Mouse (Mus musculus) thymus, postnatal 25 days (tissue): ENCODE results near the gene Kif21b.

Experiments used
- DNase-seq: peaks from one replicate; pipeline ENCODE4 v3.0.0; 2022

The Kif21b gene

GRCm38 (mm10) chr1:136161333-136161921, 30.2 kb downstream of the Kif21b start:
- DNase-seq: no peak

DNA sequence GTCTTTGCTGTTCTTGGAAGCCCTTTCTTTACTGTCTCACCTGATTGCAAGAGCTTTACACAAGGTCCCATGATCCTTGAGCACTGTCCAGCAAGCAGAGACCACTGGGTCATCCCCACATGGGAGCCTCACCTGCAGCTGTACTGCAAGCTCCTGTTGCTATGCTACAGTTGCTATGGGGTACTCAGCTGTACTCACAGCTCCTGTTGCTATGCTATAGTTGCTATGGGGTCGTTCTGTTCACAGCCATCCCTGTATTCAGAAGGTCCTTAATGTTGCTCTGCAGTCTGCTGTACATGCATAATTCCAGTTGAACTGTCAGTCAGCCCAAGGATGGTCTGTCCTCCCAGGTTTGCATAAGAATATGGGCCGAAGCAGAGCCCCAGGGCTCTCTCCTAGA, 34.2 kb downstream of the Kif21b start:
- no peak for DNase-seq

DNA sequence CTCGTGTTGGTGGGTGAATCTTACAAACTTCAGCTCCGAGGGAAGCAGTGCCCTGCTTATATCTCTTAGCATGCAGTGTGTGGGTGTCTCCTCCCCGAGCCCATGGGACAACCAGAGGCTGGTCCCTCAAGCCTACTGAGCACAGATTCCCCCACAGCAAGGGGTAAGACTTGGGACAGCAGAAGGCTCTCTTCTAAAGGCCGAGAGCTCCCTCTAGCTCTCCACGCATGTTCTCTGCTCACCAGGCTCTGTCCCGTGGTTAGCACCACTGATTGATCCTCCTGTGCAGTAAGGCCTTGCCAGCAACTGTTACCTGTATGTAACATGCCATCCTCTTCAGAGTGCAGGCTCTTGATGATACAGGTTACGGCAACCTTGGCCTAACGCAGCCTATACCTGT, 36.5 kb downstream of the Kif21b start:
- DNase-seq: peak; percentile 22

- peak; percentile 68 for DNase-seq
These were observed 38.9 kb downstream of the Kif21b start for GRCm38 (mm10) chr1:136170109-136170508.

DNA sequence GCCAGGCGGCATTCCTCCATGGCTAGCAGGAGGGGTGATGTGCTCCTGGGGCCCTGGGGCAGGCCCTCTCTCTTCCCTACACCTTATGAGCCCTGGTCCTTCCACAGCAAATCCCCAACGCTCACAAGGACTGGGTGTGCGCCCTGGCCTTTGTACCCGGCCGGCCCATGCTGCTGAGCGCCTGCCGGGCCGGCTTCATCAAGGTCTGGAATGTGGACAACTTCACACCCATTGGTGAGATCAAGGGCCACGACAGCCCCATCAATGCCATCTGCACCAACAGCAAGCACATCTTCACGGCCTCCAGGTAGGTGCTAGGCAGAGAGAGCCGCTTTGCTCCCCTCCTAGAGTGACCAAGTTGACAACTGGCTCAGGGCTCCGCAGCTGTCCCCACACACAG, 41.5 kb downstream of the Kif21b start:
- no peak for DNase-seq

- DNase-seq: peak; percentile 30
These were observed 43.0 kb downstream of the Kif21b start for GRCm38 (mm10) chr1:136174101-136174606.

- peak; percentile 62 for DNase-seq
These were observed 44.0 kb downstream of the Kif21b start for GRCm38 (mm10) chr1:136175183-136175582.

DNA sequence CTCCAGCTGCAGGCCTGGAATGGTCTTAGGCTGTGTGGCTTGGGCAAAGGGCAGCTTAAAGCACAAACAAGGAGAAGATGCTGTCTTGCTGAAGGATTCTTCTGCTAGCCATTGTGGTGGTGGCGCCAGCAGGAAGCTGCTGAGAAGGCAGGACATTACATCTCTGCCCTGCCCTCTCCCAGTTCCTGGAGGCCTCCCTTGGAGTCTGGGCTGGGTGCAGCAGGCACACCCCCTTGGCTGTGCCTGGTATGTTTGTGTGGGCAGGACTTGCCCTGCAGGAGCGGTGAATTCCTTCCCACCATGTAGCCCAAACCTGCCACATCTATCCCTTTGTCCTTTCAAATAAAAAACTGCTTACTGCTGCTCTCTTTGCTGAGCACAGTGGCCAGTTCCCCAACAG, 45.9 kb downstream of the Kif21b start:
- no peak for DNase-seq

DNA sequence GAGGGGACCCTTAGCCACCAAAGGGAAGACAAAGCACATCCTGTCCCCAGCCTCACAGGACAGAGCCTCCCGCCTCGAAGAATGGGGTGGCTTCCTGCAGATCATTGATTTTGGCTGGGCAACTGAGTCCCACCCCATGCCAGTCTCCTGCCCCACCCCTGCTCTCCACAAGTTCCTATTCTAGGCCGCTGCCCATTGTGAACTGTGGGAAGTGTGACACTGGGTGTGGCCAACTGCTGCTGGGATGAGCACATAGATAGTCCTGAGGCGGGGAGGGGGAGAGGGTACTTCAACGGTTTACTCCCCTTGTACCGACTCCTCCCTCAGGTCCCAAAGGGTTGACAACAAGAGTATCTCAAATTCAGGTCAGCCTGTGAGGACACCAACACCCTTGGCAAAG, 47.6 kb downstream of the Kif21b start:
- DNase-seq: no peak

DNA sequence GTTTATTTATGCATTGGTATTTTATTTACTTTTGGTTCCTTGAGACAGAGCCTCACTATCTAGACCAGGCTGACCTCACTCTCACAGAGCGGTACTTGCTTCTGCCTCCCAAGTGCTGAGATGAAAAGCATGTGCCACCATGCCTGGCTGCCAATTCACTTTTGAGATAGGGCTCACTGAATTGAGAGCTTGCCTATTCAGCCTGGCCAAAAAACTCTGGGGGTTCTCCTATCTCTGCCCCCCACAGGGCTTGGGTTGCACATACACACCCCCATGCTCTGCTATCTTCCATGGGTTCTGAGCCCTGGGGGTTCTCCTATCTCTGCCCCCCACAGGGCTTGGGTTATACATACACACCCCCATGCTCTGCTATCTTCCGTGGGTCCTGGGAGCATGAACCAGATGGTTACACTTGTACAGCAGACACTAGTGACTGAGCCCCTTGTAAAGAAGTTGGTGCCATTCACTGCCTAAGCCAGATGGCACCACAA, 48.4 kb downstream of the Kif21b start:
- DNase-seq: no peak

- no peak for DNase-seq
These were observed 58.8 kb downstream of the Kif21b start for GRCm38 (mm10) chr1:136190033-136190432.

GRCm38 (mm10) chr1:136212803-136213202, 81.6 kb downstream of the Kif21b start, which contains the start of gene Mroh3:
Gene Mroh3 (minus strand): TSS chr1:136212828.
- peak; percentile 50 for DNase-seq

- DNase-seq: no peak
These were observed 83.1 kb downstream of the Kif21b start for GRCm38 (mm10) chr1:136214304-136214703.

DNA sequence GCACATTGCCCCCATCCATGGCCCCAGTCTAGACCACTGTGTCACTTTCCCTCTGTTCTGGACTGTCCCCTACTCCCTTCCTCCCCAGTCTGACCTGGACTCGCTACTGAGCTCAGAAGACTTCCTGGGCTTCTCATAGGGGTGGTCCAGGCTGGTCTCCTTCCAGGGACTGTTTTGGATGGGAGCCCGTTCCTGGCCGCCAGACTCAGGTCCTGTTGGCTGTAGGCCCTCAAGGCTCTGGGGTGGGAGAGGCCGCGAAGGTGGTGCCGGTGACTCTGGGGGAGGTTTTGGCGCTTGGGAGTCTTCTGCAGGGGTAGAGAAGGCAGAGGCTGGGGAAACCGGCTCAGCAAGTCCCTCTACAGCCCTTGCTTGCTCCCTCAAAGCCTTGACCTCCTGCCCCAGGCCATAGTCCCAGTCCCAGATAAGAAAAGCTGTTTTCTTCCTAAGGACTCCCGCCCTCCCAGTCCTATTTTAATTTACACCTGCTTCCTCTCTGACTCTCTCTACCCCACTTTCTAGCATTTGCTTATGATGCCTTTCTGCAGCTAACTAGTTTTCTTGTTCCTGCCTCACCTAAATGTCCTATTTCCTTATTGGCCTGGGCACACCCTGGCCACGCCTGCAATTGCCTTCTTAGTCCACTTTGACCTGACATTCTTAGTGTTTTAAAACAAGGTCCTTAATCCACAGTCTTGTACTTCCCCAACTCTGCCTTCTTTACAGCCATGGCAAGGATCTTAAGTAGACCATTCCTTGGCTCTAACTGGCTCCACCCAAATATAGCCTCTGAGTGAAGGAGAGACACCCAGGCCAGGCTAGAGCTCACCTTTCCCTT, 89.1 kb downstream of the Kif21b start:
- DNase-seq: no peak

- DNase-seq: no peak
These were observed 91.2 kb downstream of the Kif21b start for GRCm38 (mm10) chr1:136222386-136222785.

DNA sequence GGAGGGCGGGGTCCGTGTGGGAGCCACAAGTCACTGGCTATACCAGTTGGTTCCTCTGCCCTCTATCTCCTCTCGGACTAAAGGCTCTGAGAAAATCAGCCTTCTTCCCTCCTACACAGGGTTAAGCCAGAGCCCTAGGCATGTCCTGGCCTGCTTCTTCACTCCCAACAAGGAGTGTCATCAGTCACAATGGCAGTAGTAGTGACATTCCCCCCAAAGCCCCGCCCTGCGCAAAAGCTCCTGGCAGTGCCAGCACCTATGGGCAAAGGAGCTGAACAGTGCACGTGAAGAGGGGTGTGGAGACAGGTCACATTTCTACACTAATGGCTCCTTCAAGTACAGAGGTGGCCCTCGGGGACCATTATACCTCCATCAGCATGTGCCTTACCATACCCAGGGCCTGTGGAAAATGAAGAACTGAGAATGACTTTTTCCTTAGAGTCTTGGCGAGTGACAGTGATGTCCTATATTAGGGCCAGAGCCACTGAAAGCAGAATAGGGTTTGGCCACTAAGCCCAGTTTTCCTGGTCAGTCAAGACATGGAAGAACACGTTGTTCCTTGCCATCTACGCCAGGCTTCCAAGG, 92.7 kb downstream of the Kif21b start:
- DNase-seq: no peak

GRCm38 (mm10) chr1:136225846-136226245, 94.7 kb downstream of the Kif21b start:
- no peak for DNase-seq

- DNase-seq: no peak
These were observed 95.4 kb downstream of the Kif21b start for GRCm38 (mm10) chr1:136226626-136227025.
